Mouse (Mus musculus) CH12.LX (cell line): ENCODE results near the gene Acads. TPM values are rescaled to one million over a fixed set of nuclear protein-coding genes. Genes with fewer than 3 reads are reported as not detected.

ENCODE experiments used
- DNase-seq: peaks from one replicate; pipeline ENCODE4 v3.0.0-alpha.2; 2013; ENCODE audit errors: extremely low read depth
- H3K27ac ChIP-seq: 2 replicates; pipeline ENCODE4 v1.5.1; 2012; ENCODE audit warnings: low read depth, mild to moderate bottlenecking, control low read depth, moderate library complexity; ENCODE audit not compliant: insufficient read depth
- H3K27me3 ChIP-seq: replicated peaks from 2 replicates; pipeline ENCODE3; 2012; ENCODE audit warnings: inconsistent platforms
- H3K36me3 ChIP-seq, 2 experiments: replicated peaks in 1 of 2; 2 replicates each; pipeline versions ENCODE3 to v1.6.1; 2012; ENCODE audit warnings: inconsistent platforms in 1 of 2, low read length in 1 of 2, mild to moderate bottlenecking in 1 of 2, mixed read lengths in 1 of 2, moderate library complexity in 1 of 2; ENCODE audit not compliant: control insufficient read depth in 1 of 2, insufficient read depth in 1 of 2
- H3K4me1 ChIP-seq, 2 experiments: 2 replicates each; pipeline ENCODE4 v1.6.1; 2012; ENCODE audit warnings: inconsistent platforms in 1 of 2, moderate library complexity in 1 of 2; ENCODE audit not compliant: insufficient read depth in 2 of 2, control insufficient read depth in 1 of 2
- H3K4me2 ChIP-seq: 2 replicates; pipeline ENCODE4 v1.6.1; 2012; ENCODE audit warnings: low read depth, mild to moderate bottlenecking, control low read depth; ENCODE audit not compliant: poor library complexity, insufficient read depth, severe bottlenecking
- H3K4me3 ChIP-seq, 3 experiments: fragments of 150-350 bp in 1 of 3; sonication (generic) in 1 of 3; replicated peaks in 1 of 3; 2 replicates each; pipeline versions ENCODE3 to v1.5.1; 2011 to 2012; ENCODE audit warnings: low read depth in 2 of 3, low read length in 2 of 3, mild to moderate bottlenecking in 2 of 3, moderate library complexity in 2 of 3, control low read depth in 1 of 3, improper control_type of control experiment in 1 of 3, inconsistent platforms in 1 of 3, mixed read lengths in 1 of 3; ENCODE audit not compliant: poor library complexity in 1 of 3
- H3K79me2 ChIP-seq: replicated peaks from 2 replicates; pipeline ENCODE4 v1.6.1; 2012; ENCODE audit warnings: mild to moderate bottlenecking, moderate library complexity; ENCODE audit not compliant: control insufficient read depth, poor library complexity, insufficient read depth, severe bottlenecking; ENCODE audit errors: extremely low read depth
- H3K9ac ChIP-seq: 2 replicates; pipeline ENCODE4 v1.6.1; 2012; ENCODE audit warnings: low read depth, mild to moderate bottlenecking, control low read depth, moderate library complexity; ENCODE audit not compliant: insufficient read depth
- H3K9me3 ChIP-seq: replicated peaks from 2 replicates; pipeline ENCODE3; 2012; ENCODE audit warnings: low read length, inconsistent platforms, mixed read lengths
- BHLHE40 ChIP-seq: IDR thresholded peaks from 2 replicates; pipeline ENCODE4 v1.6.1; 2011; ENCODE audit warnings: mild to moderate bottlenecking, low read depth, low read length, improper control_type of control experiment
- ELF1 ChIP-seq: IDR thresholded peaks from 2 replicates; pipeline ENCODE4 v1.6.1; 2014; ENCODE audit warnings: low read depth, mild to moderate bottlenecking, inconsistent platforms, low read length, improper control_type of control experiment
- ETS1 ChIP-seq: conservative IDR thresholded peaks from 2 replicates; pipeline ENCODE4 v1.6.1; 2012; ENCODE audit warnings: low read depth, mild to moderate bottlenecking, inconsistent platforms, low read length, improper control_type of control experiment, moderate library complexity
- GABPA ChIP-seq: IDR thresholded peaks from 2 replicates; pipeline ENCODE4 v1.6.1; 2012; ENCODE audit warnings: low read depth, low read length, improper control_type of control experiment, inconsistent platforms; ENCODE audit not compliant: insufficient replicate concordance
- IRF4 ChIP-seq: IDR thresholded peaks from 2 replicates; pipeline ENCODE4 v1.6.1; 2014; ENCODE audit warnings: low read depth, mild to moderate bottlenecking, inconsistent platforms, low read length, improper control_type of control experiment
- KAT2A ChIP-seq: IDR thresholded peaks from 2 replicates; pipeline ENCODE4 v1.6.1; 2012; ENCODE audit warnings: low read length, improper control_type of control experiment, inconsistent platforms; ENCODE audit not compliant: insufficient replicate concordance
- MYC ChIP-seq: IDR thresholded peaks from 2 replicates; pipeline ENCODE4 v1.6.1; 2011; ENCODE audit warnings: low read depth, mild to moderate bottlenecking, improper control_type of control experiment, low read length
- NELFE ChIP-seq: IDR thresholded peaks from 2 replicates; pipeline ENCODE4 v1.6.1; 2011; ENCODE audit warnings: low read depth, low read length, improper control_type of control experiment
- NRF1 ChIP-seq: IDR thresholded peaks from 2 replicates; pipeline ENCODE4 v1.6.1; 2014; ENCODE audit warnings: low read depth, mild to moderate bottlenecking, inconsistent platforms, low read length, improper control_type of control experiment, moderate library complexity
- POLR2A ChIP-seq: IDR thresholded peaks from 2 replicates; pipeline ENCODE4 v1.6.1; 2011; ENCODE audit warnings: low read depth, mild to moderate bottlenecking, improper control_type of control experiment, low read length
- SMC3 ChIP-seq: IDR thresholded peaks from 2 replicates; pipeline ENCODE4 v1.6.1; 2011; ENCODE audit warnings: low read depth, low read length, improper control_type of control experiment
- USF1 ChIP-seq: IDR thresholded peaks from 2 replicates; pipeline ENCODE4 v1.6.1; 2014; ENCODE audit warnings: low read depth, mild to moderate bottlenecking, inconsistent platforms, low read length, improper control_type of control experiment
- ZC3H11A ChIP-seq: IDR thresholded peaks from 2 replicates; pipeline ENCODE4 v1.6.1; 2012; ENCODE audit warnings: low read depth, mild to moderate bottlenecking, inconsistent platforms, low read length, improper control_type of control experiment
- ZKSCAN1 ChIP-seq: IDR thresholded peaks from 2 replicates; pipeline ENCODE4 v1.6.1; 2012; ENCODE audit warnings: low read depth, inconsistent platforms, low read length, improper control_type of control experiment, borderline replicate concordance
- ZMIZ1 ChIP-seq: IDR thresholded peaks from 2 replicates; pipeline ENCODE4 v1.6.1; 2012; ENCODE audit warnings: low read depth, mild to moderate bottlenecking, inconsistent platforms, low read length, improper control_type of control experiment
- dilution Hi-C: fragments of 300-500 bp; cut with MboI; formaldehyde crosslinking; loops from 2 replicates; pipeline ENCODE4 v1.14.3; 2020; ENCODE audit warnings: low sequenced_read_pairs; ENCODE audit not compliant: extremely low pct_unique_long_range_greater_than_20kb, extremely low pct_ligation_motif_present
- in situ Hi-C: fragments of 300-500 bp; cut with MboI; formaldehyde crosslinking; loops from 3 replicates; pipeline ENCODE4 v1.14.3; 2019; ENCODE audit warnings: low sequenced_read_pairs, low pct_ligation_motif_present, low pct_unique_long_range_greater_than_20kb, mixed read lengths
- polyA plus RNA-seq: library from polyadenylated mRNA; unstranded; fragments of >175 nt; gene quantifications from 2 replicates; pipeline ENCODE4 v1.2.1, GENCODE M21; 2012; ENCODE audit warnings: low read depth; ENCODE audit not compliant: insufficient read length
- total RNA-seq, 2 experiments: library from RNA; depleted of rRNA; stranded (reverse); fragments of 300-350 nt in 1 of 2; fragments of >200 nt in 1 of 2; gene quantifications; 2 replicates each; pipeline ENCODE4 v1.2.3; 2012 to 2014

The Acads gene
- total and polyA plus RNA-seq, 3 experiments = 43.0 to 57.8 (median 43.1) TPM

GRCm38 (mm10) chr5:115161064-115161939, 42.2 kb upstream of the Acads start:
- DNase-seq = peak; percentile 33
- Histone ChIP-seq H3K4me2 (no peak overlapping the region), H3K4me3 (peak overlapping the region in 1 of 3 experiments; percentile 39), H3K79me2 (peaks cover 16% of the 10 kb centered on the region), H3K27ac (no peak overlapping the region), H3K36me3 (no peaks in the 10 kb centered on the region), H3K27me3 (no peaks in the 10 kb centered on the region), H3K9ac (no peak overlapping the region), H3K4me1 (peaks cover 3 to 32% of the 10 kb centered on the region in 2 experiments; a peak in 3 of 4 replicates), H3K9me3 (no peaks in the 10 kb centered on the region)
- dilution Hi-C loops (no loop called here), in situ Hi-C loops (no loop called here)
- TF ChIP-seq SMC3 (no peak), ELF1 (no peak), ZMIZ1 (no peak), ETS1 (peak; percentile 46), BHLHE40 (no peak), IRF4 (no peak), KAT2A (no peak), ZKSCAN1 (no peak)

DNA sequence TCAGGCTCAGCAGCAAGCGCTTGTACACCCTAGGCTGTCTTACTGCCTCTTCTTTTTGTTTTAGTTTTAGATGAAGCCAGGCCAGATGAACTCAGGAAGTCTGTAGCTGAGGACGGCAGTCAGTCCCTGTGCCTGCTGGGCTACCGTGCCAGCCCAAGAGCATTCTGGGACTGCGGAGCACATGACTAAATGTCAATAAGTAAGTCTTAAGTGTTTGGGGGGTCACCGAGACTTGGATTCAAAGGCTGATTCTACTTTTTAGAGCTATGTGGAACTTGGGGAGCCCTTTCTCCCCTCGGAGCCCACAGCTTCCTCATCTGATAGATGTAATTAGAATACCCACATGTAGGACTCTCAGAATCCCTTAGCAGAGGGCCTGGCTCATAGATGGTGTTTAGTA, 41.5 kb upstream of the Acads start:
- no peaks in the 10 kb centered on the region for H3K27me3 ChIP-seq
- no peaks in the 10 kb centered on the region for H3K9me3 ChIP-seq
- no peak overlapping the region for H3K27ac ChIP-seq
- peaks cover 5 to 32% of the 10 kb centered on the region in 2 experiments; a peak in 3 of 4 replicates for H3K4me1 ChIP-seq
- dilution Hi-C loops (no loop called here), in situ Hi-C loops (no loop called here)
- no peak for DNase-seq
- H3K79me2 ChIP-seq = peaks cover 23% of the 10 kb centered on the region
- H3K4me3 ChIP-seq = peak overlapping the region in 1 of 3 experiments; percentile 39
- H3K4me2 ChIP-seq = no peak overlapping the region
- H3K36me3 ChIP-seq = peaks cover 0 to 1% of the 10 kb centered on the region in 2 experiments
- no peak overlapping the region for H3K9ac ChIP-seq
- TF ChIP-seq ZC3H11A = no peak
- TF ChIP-seq GABPA = no peak
- no peak for TF ChIP-seq ZMIZ1
- 0 out of 2 replicates have a peak, but pooled peaks have one; percentile 14 for TF ChIP-seq POLR2A
- no peak for TF ChIP-seq NRF1
- TF ChIP-seq NELFE = no peak
- 0 out of 2 replicates have a peak, but pooled peaks have one; percentile 24 for TF ChIP-seq MYC
- no peak for TF ChIP-seq USF1
